Mouse (Mus musculus) heart, postnatal 36 days (tissue): ENCODE measurements at regions not wholly inside any gene's neighbourhood (a gene's known extent, or its start where the extent isn't known, plus 50 kb on each side); places are given as distances from the start of the nearest gene placed in this dataset.
"Not testable (repeated sequence)": the region's sequence is repeated elsewhere in the genome, so short reads cannot be mapped to it uniquely, and the experiment has no call there.

Experiments
- DNase-seq, 2 experiments: peaks; one replicate each; pipeline ENCODE4 v3.0.0; 2021 to 2022
- intact Hi-C: fragments of 180-260 bp; cut with DNase I; formaldehyde crosslinking; loops from one replicate; pipeline ENCODE4 v1.15.1; 2025

- DNase-seq: no peak
- intact Hi-C loops: no loop called here
Observed at GRCm38 (mm10) chr2:147989616-147990015, 57.2 kb downstream of the Foxa2 start.

DNA sequence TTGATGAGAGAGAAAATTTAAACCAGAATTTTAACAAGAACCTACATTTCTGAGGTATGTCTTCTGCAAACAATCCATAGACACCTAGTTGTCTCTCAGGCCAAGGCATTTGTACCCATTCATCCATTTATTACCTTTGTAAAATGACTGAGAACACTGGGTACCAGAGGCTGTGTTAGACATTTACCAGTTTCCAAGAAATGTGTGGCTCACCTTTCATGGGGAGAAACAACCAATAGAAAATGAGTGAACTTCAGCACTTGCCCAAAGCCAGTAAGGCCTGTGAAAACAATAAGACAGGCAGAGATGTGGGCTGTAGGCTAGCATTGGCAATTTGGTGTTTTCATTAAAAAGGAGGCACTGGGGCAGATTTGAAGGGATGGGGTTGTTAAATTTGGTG is 58.2 kb downstream of the Foxa2 start:
- intact Hi-C loops: no loop called here

DNA sequence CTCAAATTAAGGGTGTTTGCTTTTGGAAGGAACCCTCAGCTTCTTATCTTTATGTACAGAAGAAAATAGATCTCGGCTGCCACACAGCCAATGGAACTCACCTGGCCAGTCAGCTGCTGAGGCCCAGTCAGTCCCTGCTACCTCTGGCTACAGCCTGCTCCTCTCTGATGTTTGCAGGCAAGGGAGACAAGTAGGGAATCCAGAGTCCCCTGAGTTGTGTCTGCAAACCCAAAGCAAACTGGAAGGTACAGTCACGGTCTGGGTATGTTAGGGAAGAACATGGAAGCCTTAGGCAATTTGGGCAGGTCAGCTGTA is 61.6 kb downstream of the Foxa2 start:
- no peak for DNase-seq
- intact Hi-C loops: no loop called here

More for the DNA sequence above, 58.2 kb downstream of the Foxa2 start:
- no peak for DNase-seq

DNA sequence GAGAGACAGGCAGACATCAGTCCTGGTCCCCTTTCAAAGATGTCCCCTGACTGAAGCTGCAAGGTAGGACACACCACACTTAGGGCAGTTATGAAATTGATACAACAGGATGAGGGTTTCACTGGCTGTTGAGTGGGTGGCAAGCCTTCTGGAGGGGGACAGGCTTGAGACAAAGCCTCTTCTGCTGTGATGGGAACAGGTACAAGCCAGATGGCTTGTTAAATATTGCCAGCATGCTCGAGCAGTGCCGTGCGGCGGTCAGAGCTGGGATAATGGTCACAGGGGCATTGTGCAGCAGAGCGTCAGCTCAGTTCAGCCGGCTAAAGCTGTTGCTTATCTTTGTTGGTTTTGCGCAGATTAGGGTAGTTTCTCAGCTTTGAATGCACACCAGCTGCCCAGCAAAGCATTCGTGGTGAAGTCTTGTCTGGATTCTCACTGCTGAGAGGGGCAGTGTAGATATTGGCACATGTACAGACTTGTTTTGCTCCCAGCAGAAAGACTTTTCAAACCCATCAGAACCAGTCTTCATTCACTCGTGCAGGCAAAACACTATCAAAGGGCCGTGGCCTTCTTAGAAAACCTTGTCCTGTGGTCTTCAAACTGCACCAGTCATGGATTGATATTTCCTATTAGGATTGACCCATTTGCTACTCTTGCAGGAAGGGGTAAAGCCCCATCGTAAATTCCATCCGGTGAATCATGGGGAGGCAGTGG is 62.1 kb downstream of the Foxa2 start:
- no peak for DNase-seq
- intact Hi-C loops: no loop called here

DNA sequence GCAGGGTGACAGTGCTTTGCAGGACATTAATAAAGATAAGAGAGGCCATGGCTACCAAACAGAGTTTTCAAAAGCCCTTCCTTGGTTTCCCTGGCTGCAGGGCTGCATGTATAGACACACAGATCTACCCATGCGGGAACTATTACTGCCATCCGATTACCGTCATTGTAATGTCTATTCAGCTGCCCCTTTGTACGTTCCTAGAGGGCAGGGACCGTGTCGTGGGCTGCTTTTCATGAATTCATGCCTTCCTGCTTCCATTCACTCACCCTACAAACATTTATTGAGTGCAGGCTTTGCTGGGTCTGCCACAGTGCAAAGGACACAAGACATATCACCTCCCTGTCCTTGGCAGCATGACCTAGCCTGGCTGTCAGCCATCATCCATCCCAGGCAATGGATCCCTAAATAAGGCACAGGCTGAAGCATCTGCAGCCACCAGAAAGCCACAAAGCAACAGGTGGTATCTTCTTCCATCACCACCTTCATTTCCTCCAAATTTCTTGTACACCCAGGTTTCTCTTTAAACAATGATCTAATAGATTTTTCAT is 65.8 kb downstream of the Foxa2 start:
- DNase-seq: no peak
- intact Hi-C loops: no loop called here

GRCm38 (mm10) chr2:147980408-147980807 is 66.4 kb downstream of the Foxa2 start:
- intact Hi-C loops: no loop called here
- DNase-seq: no peak

DNA sequence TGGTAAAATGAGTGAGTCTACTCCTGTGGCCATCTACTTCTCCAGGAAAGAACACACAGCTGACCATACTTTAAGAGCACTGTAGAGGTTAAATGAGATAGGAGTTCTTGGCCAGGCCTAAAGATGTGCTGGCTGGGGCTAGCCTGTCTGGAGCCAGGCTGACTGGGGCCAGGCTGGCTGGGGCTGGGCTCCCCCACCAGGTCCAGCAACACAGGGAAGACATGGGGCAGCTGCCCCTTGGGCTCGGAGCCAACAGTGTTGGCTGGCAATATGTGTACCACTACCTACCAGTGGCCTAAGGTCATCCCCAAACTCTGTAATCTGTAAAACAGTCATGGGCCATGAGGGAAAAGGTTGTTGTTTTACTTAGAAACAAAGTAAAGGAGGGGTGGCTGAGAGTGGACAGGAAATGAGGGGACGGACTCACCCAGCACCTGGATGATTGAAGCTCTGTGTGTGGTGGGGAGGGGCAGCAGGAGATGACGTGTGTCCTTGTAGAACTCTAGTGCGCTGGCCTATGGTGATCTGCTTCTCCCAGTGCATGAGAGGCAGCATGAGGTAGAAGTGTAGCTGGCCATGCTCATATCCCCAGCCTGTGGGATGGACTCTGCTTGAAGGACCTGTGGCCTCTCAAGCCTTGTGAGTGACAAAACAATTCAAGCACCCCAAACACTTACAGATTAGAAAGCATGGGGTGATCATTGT is 67.0 kb downstream of the Foxa2 start:
- no peak for DNase-seq
- intact Hi-C loops: no loop called here

GRCm38 (mm10) chr2:147979001-147979400 is 67.8 kb downstream of the Foxa2 start:
- no peak for DNase-seq
- intact Hi-C loops: no loop called here

DNA sequence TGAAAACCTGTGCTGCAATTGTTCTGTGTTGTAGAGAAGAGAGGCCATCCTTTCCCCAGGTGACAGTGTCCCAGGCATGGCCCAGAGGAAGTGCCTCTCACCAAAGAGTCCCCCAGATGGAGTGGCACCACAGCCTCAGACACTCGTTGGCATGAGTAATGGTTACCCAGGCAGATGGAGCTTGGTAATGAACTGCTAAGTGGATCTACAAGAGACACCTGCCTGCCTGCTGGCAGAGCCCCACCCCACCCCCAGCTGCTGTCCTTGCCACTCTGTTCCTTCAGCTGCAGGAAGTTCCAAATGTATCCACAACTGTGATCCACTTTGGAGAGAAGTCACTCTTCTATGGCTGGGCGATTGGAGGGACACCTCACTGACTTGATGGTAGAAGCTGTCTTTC is 72.0 kb downstream of the Foxa2 start:
- no peak for DNase-seq
- intact Hi-C loops: no loop called here

DNA sequence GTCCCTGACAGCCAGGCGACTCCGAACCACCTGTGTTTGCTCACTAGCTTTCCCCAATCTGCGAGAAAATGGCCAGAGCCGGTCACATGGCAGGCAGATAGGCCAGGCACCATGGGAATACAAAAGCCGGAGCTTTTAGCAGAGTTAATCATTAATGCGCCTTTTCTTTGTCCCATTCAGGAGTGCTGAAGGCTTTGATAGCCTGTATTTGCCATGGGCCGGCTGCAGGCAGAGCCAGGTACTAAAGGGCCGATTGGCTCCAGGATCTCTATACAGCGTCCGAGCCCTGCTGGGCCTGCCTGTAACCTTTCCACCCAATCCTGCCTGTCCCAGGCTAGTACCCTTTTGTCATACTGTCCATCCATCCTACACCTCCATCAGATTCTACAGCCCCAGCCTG is 78.1 kb downstream of the Foxa2 start:
- intact Hi-C loops: no loop called here

GRCm38 (mm10) chr2:147967829-147968529 is 78.8 kb downstream of the Foxa2 start:
- intact Hi-C loops: no loop called here
- no peak for DNase-seq

More for the DNA sequence above, 78.1 kb downstream of the Foxa2 start:
- DNase-seq: no peak

GRCm38 (mm10) chr2:147963284-147963683 is 83.5 kb downstream of the Foxa2 start:
- intact Hi-C loops, DNase-seq: not testable (repeated sequence)

- no peak for DNase-seq
- intact Hi-C loops: no loop called here
Observed at GRCm38 (mm10) chr2:147961633-147962032, 85.1 kb downstream of the Foxa2 start.

- no peak for DNase-seq
- intact Hi-C loops: no loop called here
Observed at GRCm38 (mm10) chr2:147954183-147954582, 92.6 kb downstream of the Foxa2 start.

GRCm38 (mm10) chr2:147951233-147951632 is 95.5 kb downstream of the Foxa2 start:
- no peak for DNase-seq
- intact Hi-C loops: no loop called here

DNA sequence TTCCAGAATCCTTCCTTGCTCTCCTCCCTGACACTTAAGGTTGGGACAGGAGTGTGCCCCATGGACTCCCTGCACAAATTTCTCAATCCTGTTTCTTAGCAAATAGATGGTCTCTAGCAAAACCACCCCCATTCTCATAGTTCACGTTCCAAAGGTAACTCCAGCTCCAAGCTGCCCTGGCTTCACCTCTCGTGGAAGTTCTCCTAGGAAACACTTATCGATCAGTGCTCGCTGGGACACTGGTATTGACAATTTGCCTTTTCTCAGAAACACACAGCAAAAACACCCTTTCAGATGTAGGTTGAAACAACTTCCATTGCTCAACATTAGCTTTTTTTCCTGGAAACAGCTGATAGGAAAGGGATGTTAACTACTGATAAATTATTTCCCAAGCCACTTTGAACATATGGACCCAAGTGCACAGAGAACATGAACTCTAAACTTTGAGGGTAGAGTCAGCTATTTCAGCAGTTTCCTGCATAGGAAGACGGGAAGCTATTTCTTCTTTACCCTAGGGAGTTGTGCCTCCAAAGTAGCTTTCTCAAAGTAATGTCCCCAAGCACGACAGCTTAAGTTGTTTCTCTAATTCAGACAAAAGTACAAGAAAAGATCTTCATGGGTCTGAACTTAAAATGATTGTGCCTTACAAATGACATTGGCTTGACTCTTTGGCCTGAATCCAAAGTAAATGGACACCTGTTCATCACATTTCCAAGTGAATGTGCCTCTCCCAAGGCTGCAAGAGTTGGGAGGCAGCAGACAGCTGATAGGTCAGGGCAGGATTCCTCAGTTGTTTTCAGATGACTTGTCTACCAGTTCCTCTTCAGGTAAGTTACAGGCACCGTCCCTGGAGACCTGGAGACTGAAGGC is 102.4 kb downstream of the Foxa2 start:
- DNase-seq: no peak
- intact Hi-C loops: no loop called here

DNA sequence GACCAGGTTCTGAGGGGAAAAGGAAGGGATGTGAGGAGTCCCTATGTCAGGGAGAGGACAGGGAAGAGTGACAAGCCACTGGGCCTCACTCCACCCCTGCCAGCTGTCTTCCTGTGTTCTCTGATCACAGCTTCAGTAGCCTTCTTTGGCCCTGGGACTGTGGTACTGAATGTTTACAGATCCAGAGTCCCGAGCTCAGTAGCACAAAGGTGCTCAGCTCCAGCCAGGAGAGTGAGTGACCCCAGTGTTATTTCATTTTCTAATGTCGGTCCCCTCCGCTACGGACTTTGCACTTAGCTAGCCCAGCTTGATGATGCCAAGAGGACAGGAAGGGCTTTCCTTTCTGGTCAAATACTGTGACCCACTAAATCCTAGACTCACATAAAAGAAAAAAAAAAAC is 104.2 kb downstream of the Foxa2 start:
- DNase-seq: no peak
- intact Hi-C loops: no loop called here

- DNase-seq: no peak
- intact Hi-C loops: no loop called here
Observed at GRCm38 (mm10) chr2:147941319-147941718, 105.5 kb downstream of the Foxa2 start.

DNA sequence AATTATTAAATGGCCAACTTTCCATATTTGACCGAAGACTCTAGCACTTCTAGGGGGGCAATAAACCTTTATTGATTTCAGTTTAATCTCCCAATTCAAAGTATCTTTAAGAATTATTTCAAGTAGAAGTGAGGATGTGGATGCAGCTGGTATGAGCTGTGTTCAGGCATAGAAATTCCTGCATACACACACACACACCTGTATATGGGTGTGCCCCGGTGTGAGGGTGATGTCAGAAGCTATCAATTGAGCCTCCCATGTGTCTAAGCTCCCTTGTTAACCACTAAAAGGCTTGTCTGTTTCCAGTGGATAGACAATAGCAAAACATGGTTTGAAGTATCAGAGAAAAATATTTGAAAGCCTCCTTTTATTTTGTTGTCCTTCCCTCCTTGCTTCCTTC is 114.3 kb downstream of the Foxa2 start:
- no peak for DNase-seq
- intact Hi-C loops: no loop called here

DNA sequence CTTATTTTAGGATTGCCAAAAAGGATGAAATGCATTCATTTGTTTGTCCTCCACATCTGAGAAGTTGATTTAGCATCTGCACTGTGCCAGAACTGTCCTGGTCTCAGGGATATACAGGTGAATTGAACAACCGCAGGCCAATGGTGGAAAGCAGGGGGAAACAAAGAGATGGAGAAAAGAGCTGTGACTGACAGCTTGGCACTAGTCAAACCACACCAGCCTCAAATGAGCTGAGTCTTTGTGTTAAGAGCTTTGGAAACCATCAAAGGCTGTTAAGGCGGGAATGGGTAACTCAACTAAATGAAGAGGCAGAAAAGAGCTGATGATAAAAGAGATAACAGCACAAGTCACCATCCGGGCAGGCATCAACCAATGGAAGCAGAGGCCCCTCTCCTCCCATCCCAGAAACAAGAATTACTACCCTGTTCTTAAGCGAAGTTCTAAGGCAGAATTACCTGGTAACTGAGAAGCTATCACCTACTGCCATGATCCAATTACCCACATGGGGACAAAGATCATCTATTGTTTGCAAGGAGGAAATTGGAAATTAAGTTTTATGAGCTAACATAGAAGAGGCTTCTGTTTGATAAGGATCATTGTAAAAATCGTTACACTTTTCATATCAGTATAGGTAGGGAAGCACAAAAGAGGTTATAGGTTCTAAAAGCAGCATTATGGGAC is 117.6 kb downstream of the Foxa2 start:
- intact Hi-C loops: no loop called here
- DNase-seq: no peak
